Mouse (Mus musculus) embryonic facial prominence, embryonic 14.5 days (tissue): ENCODE data around the gene H2al1b. TPM values are rescaled to one million over a fixed set of nuclear protein-coding genes. Genes with fewer than 3 reads are reported as not detected.
"Not testable (repeated sequence)": the region's sequence is repeated elsewhere in the genome, so short reads cannot be mapped to it uniquely, and the experiment has no call there.

Experiments
- ATAC-seq: fragments of 200-750 bp; cut with Nextera tagmentation; 2 replicates; pipeline ENCODE4 v1.8.0; 2017; ENCODE audit warnings: low read depth, moderate number of reproducible peaks, moderate TSS enrichment
- DNase-seq: peaks from one replicate; pipeline ENCODE4 v3.0.0-alpha.2; 2015; ENCODE audit warnings: low spot score
- H3K27ac ChIP-seq: fragments of 300-500 bp; sonication (generic); replicated peaks from 2 replicates; pipeline ENCODE4 v1.5.1; 2014; ENCODE audit warnings: low read depth, mild to moderate bottlenecking, low read length, moderate library complexity
- H3K27me3 ChIP-seq: fragments of 300-500 bp; sonication (generic); replicated peaks from 2 replicates; pipeline ENCODE4 v1.6.1; 2014; ENCODE audit warnings: low read length; ENCODE audit not compliant: control insufficient read depth, insufficient read depth
- H3K36me3 ChIP-seq: fragments of 300-500 bp; sonication (generic); 2 replicates; pipeline ENCODE4 v1.6.1; 2014; ENCODE audit warnings: low read length, mixed read lengths; ENCODE audit not compliant: control insufficient read depth, insufficient read depth
- H3K4me1 ChIP-seq: fragments of 300-500 bp; sonication (generic); 2 replicates; pipeline ENCODE4 v1.6.1; 2014; ENCODE audit warnings: antibody characterized with exemption, low read length; ENCODE audit not compliant: control insufficient read depth, insufficient read depth
- H3K4me2 ChIP-seq: fragments of 300-500 bp; sonication (generic); 2 replicates; pipeline ENCODE4 v1.6.1; 2014; ENCODE audit warnings: low read depth, mild to moderate bottlenecking, low read length, moderate library complexity, mixed read lengths
- H3K4me3 ChIP-seq: fragments of 300-500 bp; sonication (generic); 2 replicates; pipeline ENCODE4 v1.5.1; 2014; ENCODE audit warnings: low read depth, mild to moderate bottlenecking, low read length
- H3K9ac ChIP-seq: fragments of 300-500 bp; sonication (generic); 2 replicates; pipeline ENCODE4 v1.6.1; 2014; ENCODE audit warnings: low read depth, mild to moderate bottlenecking, low read length, moderate library complexity, mixed read lengths
- H3K9me3 ChIP-seq: fragments of 300-500 bp; sonication (generic); 2 replicates; pipeline ENCODE4 v1.6.1; 2016; ENCODE audit warnings: low read length; ENCODE audit not compliant: control insufficient read depth
- WGBS: fragments of 180-500 bp; shearing (Covaris S2); extraction: QIAGEN DNeasy Blood & Tissue Kit; methylation state at CpG from one replicate; pipeline ENCODE4 v1.1.7; 2014; 5-methylcytosine and 5-hydroxymethylcytosine counted together
- polyA plus RNA-seq: library from polyadenylated mRNA; unstranded; fragments of >200 nt; fragmentation: Nextera tagmentation; extraction: Ambion mirVana; gene quantifications from 2 replicates; pipeline ENCODE4 v1.2.1, GENCODE M21; 2014

The H2al1b gene
- polyA plus RNA-seq, 1 experiment from 2014 or later, result not detected

DNA sequence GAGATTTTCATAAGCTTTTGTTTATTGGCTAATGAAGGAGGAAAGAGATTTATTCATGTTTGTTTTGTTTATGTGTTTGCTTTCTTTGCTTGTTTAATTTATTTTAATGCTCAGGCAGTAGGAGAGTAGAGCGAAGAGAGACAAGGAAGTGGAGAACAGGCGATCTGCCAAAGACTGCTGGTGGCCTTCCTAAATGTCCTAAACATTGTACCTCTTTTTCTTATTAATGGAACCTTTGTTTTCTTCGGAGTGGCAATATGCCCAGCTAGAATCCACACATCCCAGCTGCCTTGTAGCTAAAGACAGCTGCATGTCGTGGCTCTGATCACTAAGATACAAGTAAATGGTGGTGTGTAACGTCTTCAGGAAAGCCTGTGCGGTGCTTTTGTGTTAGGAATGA lies 25.1 kb upstream of the H2al1b start:
- no peak overlapping the region for H3K4me3 ChIP-seq
- WGBS, result 73% methylated on average over 6 of the region's 6 CpGs
- H3K36me3 ChIP-seq, result no peaks in the 10 kb centered on the region
- no peaks in the 10 kb centered on the region for H3K9me3 ChIP-seq
- no peak overlapping the region for H3K27ac ChIP-seq
- H3K9ac ChIP-seq, result no peak overlapping the region
- peaks cover 15% of the 10 kb centered on the region; the same call in 1 of the 2 replicates for H3K27me3 ChIP-seq
- H3K4me1 ChIP-seq, result no peaks in the 10 kb centered on the region
- ATAC-seq, result no peak
- DNase-seq, result no peak
- H3K4me2 ChIP-seq, result no peak overlapping the region

DNA sequence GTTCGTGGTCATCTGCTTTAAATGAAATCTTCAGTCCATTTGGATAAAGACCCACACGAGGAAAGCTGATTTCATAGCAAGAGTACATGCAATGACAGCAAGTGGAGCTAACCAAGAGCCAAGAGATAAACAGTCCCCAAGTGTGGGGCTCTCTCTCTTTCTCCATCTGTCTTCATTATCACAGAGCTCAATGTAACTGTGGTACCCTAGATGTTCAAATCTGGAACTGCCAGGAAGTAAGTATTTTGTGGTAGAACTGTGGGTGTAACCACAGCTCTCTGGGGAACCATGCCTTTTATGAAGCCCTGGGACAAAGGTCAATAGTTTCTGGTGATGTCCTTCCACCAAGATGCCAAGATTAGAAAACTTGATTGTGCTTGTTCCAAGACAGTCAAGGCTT lies 21.5 kb upstream of the H2al1b start:
- no peak overlapping the region for H3K27ac ChIP-seq
- H3K9me3 ChIP-seq, result no peaks in the 10 kb centered on the region
- WGBS, result 68% methylated on average over 2 of the region's 2 CpGs
- ATAC-seq (no peak), DNase-seq (no peak)
- H3K4me1 ChIP-seq, result no peaks in the 10 kb centered on the region
- no peak overlapping the region for H3K4me2 ChIP-seq
- H3K9ac ChIP-seq, result no peak overlapping the region
- no peak overlapping the region for H3K4me3 ChIP-seq
- no peaks in the 10 kb centered on the region for H3K36me3 ChIP-seq
- H3K27me3 ChIP-seq, result peaks cover 13% of the 10 kb centered on the region

DNA sequence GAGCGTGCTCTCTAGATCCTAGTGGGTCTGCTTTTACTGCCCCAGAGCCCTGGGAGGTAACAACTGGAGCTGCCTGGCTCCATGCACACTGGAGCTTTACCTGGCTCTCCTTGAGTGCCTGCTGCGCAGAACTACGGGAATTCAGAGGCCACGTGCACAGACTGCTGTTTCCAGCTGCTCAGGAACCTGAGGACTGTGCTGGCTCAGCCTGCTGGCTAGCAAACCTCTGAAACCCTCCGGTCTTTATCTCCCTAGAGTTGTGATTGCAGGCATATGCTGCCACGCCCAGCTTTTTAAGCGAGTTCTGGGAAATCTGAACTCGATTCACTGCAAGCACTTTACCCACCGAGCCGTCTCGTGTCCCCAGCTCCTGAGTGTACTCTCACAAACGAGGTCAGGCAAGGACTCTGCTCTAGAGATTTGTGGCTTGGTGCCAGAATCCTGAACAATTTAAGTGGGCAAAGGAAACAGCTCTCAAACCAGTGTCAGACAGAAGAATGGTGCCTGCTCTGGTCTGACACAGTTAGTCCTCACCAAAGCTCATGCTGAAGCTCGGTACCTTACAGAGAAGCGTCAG lies 13.8 kb upstream of the H2al1b start:
- WGBS, result 61% methylated on average over 14 of the region's 14 CpGs
- peaks cover 11% of the 10 kb centered on the region; the same call in 1 of the 2 replicates for H3K27me3 ChIP-seq
- ATAC-seq, result no peak
- H3K36me3 ChIP-seq, result no peaks in the 10 kb centered on the region
- no peak overlapping the region for H3K9ac ChIP-seq
- H3K9me3 ChIP-seq, result no peaks in the 10 kb centered on the region
- H3K4me3 ChIP-seq, result no peak overlapping the region
- no peaks in the 10 kb centered on the region for H3K4me1 ChIP-seq
- H3K4me2 ChIP-seq, result no peak overlapping the region
- H3K27ac ChIP-seq, result no peak overlapping the region
- peak; percentile 10 for DNase-seq

DNA sequence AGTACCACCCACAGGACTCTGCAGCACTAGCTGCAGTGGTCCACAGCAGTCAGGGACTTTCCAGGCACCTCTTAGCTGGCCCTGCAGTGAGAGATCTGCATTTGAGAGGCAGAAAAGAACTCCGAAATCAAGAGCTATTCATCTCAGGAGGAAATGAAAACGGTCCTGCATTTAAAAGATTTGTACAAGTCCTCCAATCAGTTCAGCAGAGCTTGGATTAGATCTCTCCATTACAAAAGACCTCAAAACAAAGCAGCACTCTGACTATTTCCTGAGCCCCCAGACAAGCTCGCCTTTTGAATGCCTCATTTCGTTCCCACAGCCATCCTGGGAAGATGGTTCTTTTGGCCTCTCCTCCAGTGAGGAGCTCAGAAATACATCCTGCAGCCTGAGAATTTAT lies 13.0 kb upstream of the H2al1b start:
- ATAC-seq (no peak), DNase-seq (no peak)
- Histone ChIP-seq H3K36me3 (no peaks in the 10 kb centered on the region), H3K4me3 (no peak overlapping the region), H3K27me3 (peaks cover 11% of the 10 kb centered on the region; the same call in 1 of the 2 replicates), H3K9me3 (no peaks in the 10 kb centered on the region), H3K9ac (no peak overlapping the region), H3K4me2 (no peak overlapping the region), H3K27ac (no peak overlapping the region), H3K4me1 (no peaks in the 10 kb centered on the region)
- 62% methylated on average over 4 of the region's 4 CpGs for WGBS

DNA sequence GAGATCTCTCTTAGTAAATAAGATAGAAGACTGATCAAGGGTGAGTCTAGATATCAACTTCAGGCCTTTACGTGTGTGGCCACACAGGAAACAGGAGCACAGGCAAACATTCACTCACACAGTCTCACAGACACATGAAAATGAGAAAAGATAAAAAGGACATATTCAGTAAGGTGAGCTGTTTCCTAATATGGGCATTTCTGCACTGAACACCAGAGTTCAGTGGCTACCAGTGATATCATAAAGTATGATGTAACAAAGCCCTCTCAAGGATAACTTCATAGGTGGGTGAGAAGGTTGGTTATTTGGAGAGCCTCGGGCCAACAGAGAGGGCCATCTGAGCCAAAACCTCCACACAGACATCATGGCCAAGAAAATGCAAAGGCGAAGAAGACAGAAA lies 3.3 kb upstream of the H2al1b start, which contains the start of gene H2al1a:
Gene H2al1a, plus strand, starts transcription at position 301 of the 400 bp plus-strand sequence.
- WGBS, result no CpG with 5 or more reads among the region's 3 CpGs
- H3K4me3 ChIP-seq, ATAC-seq, H3K4me1 ChIP-seq, H3K4me2 ChIP-seq, H3K27me3 ChIP-seq, DNase-seq, H3K9ac ChIP-seq, H3K36me3 ChIP-seq, H3K27ac ChIP-seq, H3K9me3 ChIP-seq: not testable (repeated sequence)

DNA sequence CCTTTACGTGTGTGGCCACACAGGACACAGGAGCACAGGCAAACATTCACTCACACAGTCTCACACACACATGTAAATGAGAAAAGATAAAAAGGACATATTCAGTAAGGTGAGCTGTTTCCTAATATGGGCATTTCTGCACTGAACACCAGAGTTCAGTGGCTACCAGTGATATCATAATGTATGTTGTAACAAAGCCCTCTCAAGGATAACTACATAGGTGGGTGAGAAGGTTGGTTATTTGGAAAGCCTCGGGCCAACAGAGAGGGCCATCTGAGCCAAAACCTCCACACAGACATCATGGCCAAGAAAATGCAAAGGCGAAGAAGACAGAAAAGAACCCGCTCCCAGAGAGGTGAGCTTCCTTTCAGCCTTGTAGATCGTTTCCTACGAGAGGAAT lies 3.1 kb downstream of the H2al1b start, which contains the start of gene H2al1c:
Gene H2al1c, plus strand, starts transcription at position 301 of the 400 bp plus-strand sequence.
- WGBS, result 50% methylated on average over 1 of the region's 6 CpGs
- not testable (repeated sequence) for H3K27me3 ChIP-seq, H3K27ac ChIP-seq, H3K4me1 ChIP-seq, H3K9ac ChIP-seq, H3K4me2 ChIP-seq, H3K36me3 ChIP-seq, ATAC-seq, H3K4me3 ChIP-seq, DNase-seq, H3K9me3 ChIP-seq

DNA sequence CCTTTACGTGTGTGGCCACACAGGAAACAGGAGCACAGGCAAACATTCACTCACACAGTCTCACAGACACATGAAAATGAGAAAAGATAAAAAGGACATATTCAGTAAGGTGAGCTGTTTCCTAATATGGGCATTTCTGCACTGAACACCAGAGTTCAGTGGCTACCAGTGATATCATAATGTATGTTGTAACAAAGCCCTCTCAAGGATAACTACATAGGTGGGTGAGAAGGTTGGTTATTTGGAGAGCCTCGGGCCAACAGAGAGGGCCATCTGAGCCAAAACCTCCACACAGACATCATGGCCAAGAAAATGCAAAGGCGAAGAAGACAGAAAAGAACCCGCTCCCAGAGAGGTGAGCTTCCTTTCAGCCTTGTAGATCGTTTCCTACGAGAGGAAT lies 6.3 kb downstream of the H2al1b start, which contains the start of gene H2al1d:
Gene H2al1d, plus strand, starts transcription at position 301 of the 400 bp plus-strand sequence.
- H3K36me3 ChIP-seq, H3K9ac ChIP-seq, H3K4me2 ChIP-seq, H3K27me3 ChIP-seq, H3K27ac ChIP-seq, H3K4me3 ChIP-seq, H3K4me1 ChIP-seq, ATAC-seq, H3K9me3 ChIP-seq, DNase-seq: not testable (repeated sequence)
- no CpG with 5 or more reads among the region's 6 CpGs for WGBS

DNA sequence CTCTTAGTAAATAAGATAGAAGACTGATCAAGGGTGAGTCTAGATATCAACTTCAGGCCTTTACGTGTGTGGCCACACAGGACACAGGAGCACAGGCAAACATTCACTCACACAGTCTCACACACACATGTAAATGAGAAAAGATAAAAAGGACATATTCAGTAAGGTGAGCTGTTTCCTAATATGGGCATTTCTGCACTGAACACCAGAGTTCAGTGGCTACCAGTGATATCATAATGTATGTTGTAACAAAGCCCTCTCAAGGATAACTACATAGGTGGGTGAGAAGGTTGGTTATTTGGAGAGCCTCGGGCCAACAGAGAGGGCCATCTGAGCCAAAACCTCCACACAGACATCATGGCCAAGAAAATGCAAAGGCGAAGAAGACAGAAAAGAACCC lies 9.4 kb downstream of the H2al1b start, which contains the start of gene H2al1e:
Gene H2al1e, plus strand, starts transcription at position 301 of the 400 bp plus-strand sequence.
- not testable (repeated sequence) for H3K27me3 ChIP-seq, H3K36me3 ChIP-seq, H3K9ac ChIP-seq, H3K4me1 ChIP-seq, DNase-seq, ATAC-seq, H3K9me3 ChIP-seq, H3K4me3 ChIP-seq, H3K27ac ChIP-seq, H3K4me2 ChIP-seq
- WGBS, result no CpG with 5 or more reads among the region's 3 CpGs

DNA sequence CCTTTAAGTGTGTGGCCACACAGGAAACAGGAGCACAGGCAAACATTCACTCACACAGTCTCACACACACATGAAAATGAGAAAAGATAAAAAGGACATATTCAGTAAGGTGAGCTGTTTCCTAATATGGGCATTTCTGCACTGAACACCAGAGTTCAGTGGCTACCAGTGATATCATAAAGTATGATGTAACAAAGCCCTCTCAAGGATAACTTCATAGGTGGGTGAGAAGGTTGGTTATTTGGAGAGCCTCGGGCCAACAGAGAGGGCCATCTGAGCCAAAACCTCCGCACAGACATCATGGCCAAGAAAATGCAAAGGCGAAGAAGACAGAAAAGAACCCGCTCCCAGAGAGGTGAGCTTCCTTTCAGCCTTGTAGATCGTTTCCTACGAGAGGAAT lies 12.6 kb downstream of the H2al1b start, which contains the start of gene H2al1f:
Gene H2al1f, plus strand, starts transcription at position 301 of the 400 bp plus-strand sequence.
- not testable (repeated sequence) for H3K27me3 ChIP-seq, H3K4me1 ChIP-seq, H3K4me3 ChIP-seq, H3K9me3 ChIP-seq, H3K27ac ChIP-seq, H3K9ac ChIP-seq, DNase-seq, ATAC-seq, H3K4me2 ChIP-seq, H3K36me3 ChIP-seq
- no CpG with 5 or more reads among the region's 6 CpGs for WGBS
